Mouse (Mus musculus) erythroid progenitor cell, adult 5-6 weeks (primary cell): ENCODE measurements around the gene Fmo5. TPM values are rescaled to one million over a fixed set of nuclear protein-coding genes. Genes with fewer than 3 reads are reported as not detected.

Experiments used
- ATAC-seq: replicated peaks from 2 replicates; pipeline ENCODE4 v1.8.0; 2016; ENCODE audit warnings: moderate number of reproducible peaks, mild to moderate bottlenecking, moderate TSS enrichment, inconsistent platforms; ENCODE audit not compliant: poor library complexity, low FRiP score, severe bottlenecking
- total RNA-seq, 2 experiments: library from RNA; stranded (forward) in 1 of 2; stranded (reverse) in 1 of 2; fragments of 150-400 nt in 1 of 2; fragments of 186-747, 209-891 nt in 1 of 2; gene quantifications; 2 replicates each; pipeline versions ENCODE4 v1.2.3 to v1.2.4; 2015 to 2017; ENCODE audit warnings: low replicate concordance in 2 of 2

The Fmo5 gene
- total RNA-seq, 2 experiments from 2014 or later: 0.83 to 2.1 TPM

GRCm38 (mm10) chr3:97674644-97675110, 46.1 kb downstream of the Fmo5 start, which contains the start of gene Gm17651:
Gene Gm17651, minus strand, starts transcription at chr3:97674694.
- ATAC-seq: no peak

- ATAC-seq: no peak
Measured at GRCm38 (mm10) chr3:97676126-97676525, 47.5 kb downstream of the Fmo5 start.

DNA sequence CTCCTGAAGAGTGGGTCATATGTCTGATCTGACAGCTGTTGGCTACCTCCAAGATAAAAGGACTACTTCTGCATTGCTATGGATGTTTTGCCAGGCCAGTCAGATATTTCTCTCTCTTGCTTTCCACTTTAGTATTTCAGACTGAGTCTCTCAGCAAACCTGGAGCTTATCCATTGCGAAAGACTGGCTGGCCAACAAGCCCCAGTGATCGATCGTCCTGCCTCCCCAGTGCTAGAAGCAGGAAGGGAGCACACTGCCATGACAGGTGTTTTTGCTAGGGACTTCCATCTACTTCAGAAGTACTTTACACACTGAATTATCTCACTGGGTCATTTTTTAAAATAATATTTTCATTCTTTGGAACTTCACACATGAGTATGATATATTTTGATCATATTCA, 49.8 kb downstream of the Fmo5 start:
- ATAC-seq: no peak

GRCm38 (mm10) chr3:97680631-97681320, 52.2 kb downstream of the Fmo5 start:
- ATAC-seq: peak; percentile 73

DNA sequence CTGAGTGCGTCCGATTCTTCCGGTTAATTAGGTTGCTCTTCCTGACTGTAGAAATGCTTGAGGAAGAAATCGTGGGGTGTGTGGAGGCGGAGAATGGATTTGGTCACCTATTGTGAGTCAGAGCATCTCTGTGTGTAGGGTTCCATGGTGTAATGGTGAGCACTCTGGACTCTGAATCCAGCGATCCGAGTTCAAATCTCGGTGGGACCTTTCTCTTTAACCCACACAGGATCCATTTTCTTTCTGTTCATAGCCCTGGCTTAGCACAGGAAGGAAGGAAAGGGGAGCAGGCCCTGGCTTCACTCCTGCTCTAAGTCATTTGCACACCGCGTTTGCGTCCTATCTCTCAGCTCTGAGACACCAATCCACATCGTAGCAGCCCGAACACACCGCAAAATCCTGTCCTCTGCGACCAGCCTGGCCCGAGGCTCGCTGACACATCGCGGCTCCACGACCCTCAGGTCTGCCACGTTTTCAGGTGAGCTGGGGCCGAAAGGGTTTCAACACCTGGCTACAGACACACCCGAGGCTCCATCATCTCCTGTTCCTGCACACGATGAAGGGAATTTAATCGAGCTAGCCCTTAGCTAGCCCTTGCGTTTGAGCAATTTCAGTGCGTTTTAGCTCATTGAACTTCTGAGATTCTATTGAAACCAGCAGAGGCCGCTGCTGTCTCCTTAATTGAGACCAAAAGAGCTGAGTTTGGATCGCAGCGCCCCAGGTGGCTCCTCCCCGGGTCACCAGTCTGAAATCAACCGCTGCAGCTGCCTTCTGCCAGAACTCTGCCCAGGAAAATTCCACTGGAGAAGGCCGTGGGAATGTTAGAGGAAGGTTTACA, 52.9 kb downstream of the Fmo5 start:
- ATAC-seq: peak; percentile 63

- no peak for ATAC-seq
Measured at GRCm38 (mm10) chr3:97682159-97682502, 53.5 kb downstream of the Fmo5 start.

- ATAC-seq: no peak
Measured at GRCm38 (mm10) chr3:97682576-97682975, 54.0 kb downstream of the Fmo5 start.

DNA sequence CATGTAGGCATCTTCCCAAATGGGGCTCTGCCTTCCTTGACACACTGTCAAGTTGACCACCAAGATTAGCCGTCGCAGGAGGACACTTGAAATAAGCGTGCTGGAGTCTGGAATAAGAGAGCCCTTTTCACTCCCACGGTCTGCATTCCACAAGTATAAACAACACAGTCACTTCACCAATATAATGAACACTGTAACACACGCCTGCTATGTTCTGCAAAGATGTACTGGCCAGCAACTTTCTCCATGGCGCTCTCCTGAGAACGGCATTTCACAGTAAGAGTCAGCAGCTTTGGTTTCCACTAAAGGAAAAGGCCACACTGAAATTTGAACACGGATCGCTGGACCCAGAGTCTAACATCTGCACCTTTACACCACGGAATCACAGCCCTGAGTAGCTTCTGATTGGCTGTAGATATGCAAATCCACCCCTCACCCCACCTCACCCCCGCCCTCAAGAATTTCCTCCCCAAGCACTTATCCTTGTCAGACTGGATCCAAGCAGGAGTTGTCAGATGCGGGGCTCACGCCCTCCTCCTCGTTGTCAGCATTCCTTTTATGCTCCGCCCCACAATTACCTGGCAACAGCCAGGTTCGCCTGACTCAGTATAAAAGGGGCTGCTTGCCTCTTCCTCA, 55.1 kb downstream of the Fmo5 start:
- ATAC-seq: no peak

DNA sequence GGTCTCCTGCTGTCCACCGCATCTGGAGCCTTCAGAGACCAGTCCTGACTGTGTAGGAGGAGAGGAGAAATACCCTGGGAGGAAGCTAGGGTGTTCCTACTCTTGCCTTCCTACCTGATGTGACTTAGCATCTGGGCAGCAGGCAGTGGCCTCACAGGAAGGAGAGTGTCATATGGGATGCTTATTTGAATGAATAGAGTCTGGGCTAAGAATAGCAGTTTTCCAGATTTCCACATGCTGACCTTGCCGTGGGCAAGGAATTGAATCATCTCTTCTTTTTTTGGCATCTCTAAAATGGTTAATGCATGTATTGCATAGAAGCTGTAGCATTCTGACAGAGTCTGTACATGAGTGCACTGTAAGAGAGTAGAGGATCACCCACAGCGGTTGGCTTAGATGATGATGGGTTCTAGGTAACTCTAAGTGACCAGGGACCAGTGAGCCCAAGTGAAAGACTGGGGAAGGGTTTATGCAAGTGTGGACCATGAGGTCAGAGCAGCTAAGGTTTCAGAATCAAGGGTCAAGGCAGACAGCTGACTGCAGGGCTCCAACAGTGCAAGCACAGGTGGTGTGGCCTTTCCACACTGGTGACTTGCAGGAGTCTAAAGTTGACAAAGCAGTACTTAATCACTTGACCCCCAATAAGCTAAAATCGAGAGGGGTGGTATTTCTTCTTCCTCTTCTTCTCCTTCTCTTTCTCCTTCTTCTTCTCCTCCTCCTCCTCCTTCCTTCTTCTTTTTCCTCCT, 57.9 kb downstream of the Fmo5 start:
- ATAC-seq: no peak

GRCm38 (mm10) chr3:97689289-97689688, 60.7 kb downstream of the Fmo5 start:
- no peak for ATAC-seq

- no peak; the same call in 1 of the 2 replicates for ATAC-seq
Measured at GRCm38 (mm10) chr3:97690590-97690989, 62.0 kb downstream of the Fmo5 start.

DNA sequence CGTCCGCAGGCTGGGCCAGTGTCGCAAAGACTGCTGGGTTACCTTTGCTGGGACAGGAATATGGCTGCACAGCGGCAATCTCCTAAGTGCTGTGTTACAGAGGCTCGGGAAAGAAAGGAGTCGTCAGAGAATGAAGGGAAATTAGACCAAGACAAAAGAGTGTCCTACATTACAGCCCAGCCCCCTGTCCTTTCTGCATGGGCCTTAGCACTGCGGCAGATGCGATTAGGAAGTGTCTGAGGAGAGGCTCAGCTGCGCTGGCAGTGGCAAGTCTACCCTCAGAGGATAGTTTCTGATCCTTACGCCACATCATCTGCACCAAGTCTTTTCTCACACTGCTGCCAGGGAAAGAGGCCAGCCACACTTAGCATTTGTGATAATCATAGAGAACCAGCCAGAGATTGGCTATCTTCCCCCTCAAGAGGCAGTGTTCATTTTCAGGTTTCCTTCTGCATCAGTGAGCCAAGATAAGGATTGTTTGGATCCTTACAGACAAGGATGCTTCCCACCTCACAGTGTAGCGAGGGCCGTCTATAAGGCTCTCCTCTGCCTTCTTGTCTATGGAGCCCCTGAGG, 62.9 kb downstream of the Fmo5 start:
- no peak for ATAC-seq

DNA sequence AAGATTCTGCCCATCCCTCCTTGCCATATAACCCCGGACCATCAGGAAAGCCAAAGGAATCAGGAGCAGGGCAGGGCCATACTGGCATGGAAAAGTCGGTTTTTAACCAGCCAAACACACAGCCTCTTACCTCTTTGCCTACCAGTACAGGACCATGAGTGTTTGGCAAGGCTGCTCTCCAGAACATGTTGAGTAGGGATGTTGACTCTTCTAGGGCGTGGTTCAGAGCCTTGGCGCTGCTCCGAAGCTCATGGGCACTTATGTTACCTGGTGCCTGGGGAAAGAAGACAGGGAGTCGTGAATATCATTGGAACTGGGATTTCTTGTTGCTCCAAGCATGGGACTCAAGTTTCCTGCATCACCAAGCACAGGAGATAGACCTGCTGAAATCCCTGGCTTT, 65.2 kb downstream of the Fmo5 start:
- no peak for ATAC-seq

DNA sequence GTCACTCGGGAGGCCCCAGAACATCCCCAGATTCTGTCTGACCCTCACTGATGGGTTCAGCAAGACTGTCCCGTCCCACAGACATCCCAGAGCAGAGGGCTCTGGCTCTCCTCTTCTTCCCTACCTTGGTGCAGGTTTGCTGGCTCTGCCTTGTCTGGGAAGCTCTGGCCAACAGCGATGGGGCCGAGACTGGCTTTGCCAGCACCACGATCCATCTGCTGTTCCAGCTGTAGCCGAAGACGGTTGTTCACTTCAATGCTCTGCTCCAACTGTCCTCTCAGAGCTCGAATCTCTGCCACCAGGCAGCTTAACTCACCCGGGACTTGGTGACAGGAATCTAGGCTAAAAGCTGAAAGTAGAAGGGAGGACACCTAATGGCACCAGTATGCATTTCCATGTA, 68.3 kb downstream of the Fmo5 start:
- ATAC-seq: no peak

DNA sequence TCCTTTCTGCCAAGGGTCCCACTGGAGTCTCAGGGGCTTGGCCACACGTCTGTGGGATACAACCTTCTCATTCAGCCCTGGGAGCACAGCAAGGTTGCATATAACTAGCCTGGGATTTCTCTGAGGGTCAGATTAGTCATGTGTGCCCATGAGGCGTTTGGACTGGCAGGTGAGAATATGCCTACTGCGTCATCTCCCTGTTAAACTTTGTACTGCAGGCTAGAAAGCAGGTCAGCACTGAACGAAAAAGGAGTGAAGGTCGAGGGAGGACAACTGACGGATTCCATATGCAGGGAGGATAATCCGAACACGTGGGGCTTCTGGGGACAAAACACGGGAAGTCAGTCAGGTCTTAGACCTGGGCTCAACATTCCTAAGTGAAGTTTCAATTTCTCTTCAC, 68.7 kb downstream of the Fmo5 start:
- no peak for ATAC-seq

DNA sequence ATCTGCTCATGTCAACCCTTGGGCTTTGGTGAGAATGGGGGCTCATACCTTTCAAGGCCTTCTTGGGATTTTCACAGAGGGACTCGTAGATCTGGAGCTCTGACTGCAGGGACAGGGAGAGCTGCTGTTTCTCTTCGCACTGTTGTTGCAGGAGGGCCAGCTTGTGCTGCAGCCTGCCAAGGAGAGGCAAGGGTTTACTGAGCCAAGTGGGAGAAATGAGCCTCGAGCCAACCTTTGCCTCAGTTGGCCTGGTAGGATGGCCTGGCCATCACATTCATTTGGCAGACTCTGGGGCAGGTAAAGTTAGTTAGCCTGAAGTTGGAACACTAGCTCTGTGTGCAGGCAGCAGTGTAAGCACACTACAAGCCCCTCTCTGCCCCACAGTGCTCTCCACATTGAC, 70.5 kb downstream of the Fmo5 start:
- no peak for ATAC-seq

- ATAC-seq: no peak
Measured at GRCm38 (mm10) chr3:97701198-97701597, 72.6 kb downstream of the Fmo5 start.

- ATAC-seq: no peak
Measured at GRCm38 (mm10) chr3:97702448-97703080, 74.0 kb downstream of the Fmo5 start.
